Mouse (Mus musculus) lung, postnatal 0 days (tissue): ENCODE data around the gene Lgals2.

Source experiments
- CTCF ChIP-seq: IDR thresholded peaks from 2 replicates; pipeline ENCODE4 v1.5.1; 2016; ENCODE audit warnings: antibody characterized with exemption, mild to moderate bottlenecking
- EP300 ChIP-seq: IDR thresholded peaks from 2 replicates; pipeline ENCODE4 v1.6.1; 2016; ENCODE audit warnings: antibody characterized with exemption, mild to moderate bottlenecking, control low read depth

DNA sequence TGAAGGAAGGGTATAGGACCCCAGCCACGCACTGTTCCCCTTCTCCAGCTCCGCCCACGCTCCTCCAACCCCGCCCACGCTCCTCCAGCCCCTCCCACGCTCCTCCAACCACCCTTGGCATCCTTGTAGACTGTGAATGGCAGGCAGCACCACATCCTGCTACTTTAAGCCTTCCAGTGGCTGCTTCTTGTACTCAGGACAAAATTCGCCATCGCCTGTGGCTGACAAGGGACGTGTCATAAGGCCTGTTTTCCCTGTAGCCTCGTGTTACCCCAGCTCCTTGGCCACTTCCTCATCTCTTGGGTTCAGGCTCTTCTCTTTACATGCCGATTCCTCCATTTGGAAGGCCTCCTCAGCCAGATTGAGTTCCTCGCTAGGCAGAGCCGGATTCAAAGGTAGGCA lies 8.5 kb upstream of the Lgals2 start:
- TF ChIP-seq CTCF (no peak), EP300 (no peak)
